ENCODE assay signal across 9 mouse cellular contexts in the genomic region with DNA sequence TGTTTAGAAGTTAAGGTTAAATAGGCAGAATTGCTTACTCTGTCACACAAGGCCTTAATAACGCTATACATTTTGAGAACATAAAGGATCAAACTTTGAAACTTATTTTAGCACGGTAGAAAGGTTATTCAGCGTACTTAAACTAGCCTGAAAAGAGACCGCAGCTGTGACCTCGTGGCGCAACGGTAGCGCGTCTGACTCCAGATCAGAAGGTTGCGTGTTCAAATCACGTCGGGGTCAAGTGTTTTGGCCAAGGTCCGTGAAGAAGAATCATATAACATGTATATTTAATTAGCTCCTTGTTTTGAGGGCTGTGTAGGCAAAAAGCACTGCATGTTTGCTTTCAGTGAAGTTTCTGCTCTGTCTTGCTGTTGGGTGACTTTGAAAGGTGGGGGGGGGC. TPM values are rescaled to one million over a fixed set of nuclear protein-coding genes. Genes with fewer than 3 reads are reported as not detected.
DNase-seq lines count a peak whose midpoint lies in the region; ATAC-seq and TF ChIP-seq lines count a peak whose summit lies in the region.
"Had no signal": no experiment of that assay in that cellular context is flagged by ENCODE, and none has a peak within 500 bp of the region (broad histone marks: within the 10 kb centered on the region; RNA-seq: fewer than 3 reads in every experiment).

No protein-coding gene starts in this region.

- H3K27ac ChIP-seq in kidney, embryonic 16.5 days (ENCODE audit: low read length): no peak overlapping the region
- peak overlapping the region; percentile 31; the same call in 1 of the 2 replicates for H3K27ac ChIP-seq in heart, embryonic 16.5 days (ENCODE audit: low read length)
- H3K27ac ChIP-seq in liver, embryonic 14.5 days: no peak overlapping the region

- H3K4me2 ChIP-seq in kidney, embryonic 16.5 days (replicated peaks; ENCODE audit: low read depth, low read length): peak overlapping the region; percentile 54
- peak overlapping the region; percentile 65 for H3K4me2 ChIP-seq in heart, embryonic 16.5 days (ENCODE audit: low read depth, low read length)
- peak overlapping the region; percentile 75 for H3K4me2 ChIP-seq in liver, embryonic 14.5 days (ENCODE audit: low read depth)

- H3K4me3 ChIP-seq in kidney, embryonic 16.5 days (ENCODE audit: low read length): peak overlapping the region; percentile 37
- peak overlapping the region; percentile 46 for H3K4me3 ChIP-seq in heart, embryonic 16.5 days (ENCODE audit: low read length)
- H3K4me3 ChIP-seq in liver, embryonic 14.5 days (ENCODE audit: insufficient read depth in 1 of 2, low read depth in 2 of 2, low read length in 2 of 2): peak overlapping the region; percentile 53 to 54; a peak in 3 of 4 replicates

- no peaks in the 10 kb centered on the region for H3K27me3 ChIP-seq in kidney, embryonic 16.5 days (ENCODE audit: insufficient read depth, low read length)
- H3K27me3 ChIP-seq in heart, embryonic 16.5 days (ENCODE audit: control insufficient read depth, insufficient read depth, low read length): no peaks in the 10 kb centered on the region
- H3K27me3 ChIP-seq in liver, embryonic 14.5 days (ENCODE audit: control insufficient read depth, insufficient read depth, low read length): no peaks in the 10 kb centered on the region

- H3K9ac ChIP-seq in kidney, embryonic 16.5 days (replicated peaks; ENCODE audit: low read length): no peak overlapping the region
- H3K9ac ChIP-seq in heart, embryonic 16.5 days (ENCODE audit: low read length): peak overlapping the region; percentile 60
- H3K9ac ChIP-seq in liver, embryonic 14.5 days (replicated peaks): peak overlapping the region; percentile 74; the same call in 1 of the 2 replicates

- ATAC-seq in kidney, embryonic 16.5 days (ENCODE audit: low FRiP score, low TSS enrichment): no peak
- no peak for ATAC-seq in heart, embryonic 16.5 days (replicated peaks; ENCODE audit: extremely low read depth, insufficient read depth, low FRiP score)
- peak; percentile 64; the same call in 1 of the 2 replicates for ATAC-seq in liver, embryonic 14.5 days (ENCODE audit: insufficient read depth)

- H3K4me1 ChIP-seq in kidney, embryonic 16.5 days (ENCODE audit: insufficient read depth, low read length): peaks cover 19% of the 10 kb centered on the region
- peaks cover 20% of the 10 kb centered on the region for H3K4me1 ChIP-seq in heart, embryonic 16.5 days (ENCODE audit: control insufficient read depth, insufficient read depth, low read length)
- peaks cover 28 to 37% of the 10 kb centered on the region in 2 experiments for H3K4me1 ChIP-seq in liver, embryonic 14.5 days (replicated peaks; ENCODE audit: control insufficient read depth in 2 of 2, insufficient read depth in 2 of 2, low read length in 1 of 2)

- 5% methylated on average over 13 of the region's 13 CpGs for WGBS in kidney, embryonic 16.5 days
- 13% methylated on average over 13 of the region's 13 CpGs for WGBS in heart, embryonic 16.5 days
- under 1% methylated on average over 13 of the region's 13 CpGs for WGBS in liver, embryonic 14.5 days (ENCODE audit: insufficient replicate concordance)

- no peak for DNase-seq in kidney, adult 8-10 months
- peak; percentile 49 to 74 for DNase-seq in adrenal gland, adult 18-20 months (ENCODE audit: low spot score in 2 of 2)
- DNase-seq in liver, embryonic 14.5 days (ENCODE audit: low read depth in 3 of 3, low spot score in 3 of 3): no peak
- peak; percentile 58 for DNase-seq in retina, postnatal 1 day
- no peak for DNase-seq in layer of hippocampus, postnatal 10 days (ENCODE audit: low spot score in 2 of 2)
- no peak for DNase-seq in right cerebral cortex, postnatal 10 days (ENCODE audit: low spot score in 2 of 2)

- TF ChIP-seq EP300 in liver, embryonic 14.5 days (IDR thresholded peaks at IDR 0.05; ENCODE audit: low read depth): 0 out of 2 replicates have a peak, but pooled peaks have one; percentile 10

- no peaks in the 10 kb centered on the region for H3K9me3 ChIP-seq in kidney, embryonic 16.5 days (ENCODE audit: low read length)
- H3K9me3 ChIP-seq in heart, embryonic 16.5 days (replicated peaks; ENCODE audit: control insufficient read depth, low read length): no peaks in the 10 kb centered on the region
- no peaks in the 10 kb centered on the region for H3K9me3 ChIP-seq in liver, embryonic 14.5 days (ENCODE audit: control insufficient read depth, low read length)

- no peaks in the 10 kb centered on the region for H3K36me3 ChIP-seq in kidney, embryonic 16.5 days (ENCODE audit: insufficient read depth, low read length)
- no peaks in the 10 kb centered on the region for H3K36me3 ChIP-seq in heart, embryonic 16.5 days (ENCODE audit: control insufficient read depth, insufficient read depth)
- no peaks in the 10 kb centered on the region for H3K36me3 ChIP-seq in liver, embryonic 14.5 days (replicated peaks; ENCODE audit: control insufficient read depth, insufficient read depth, low read depth)

- TF ChIP-seq CTCF in liver, embryonic 14.5 days (IDR thresholded peaks at IDR 0.05; ENCODE audit: low read depth): no peak

RNA-seq across cellular contexts. Expression of a gene that starts 17.7 kb away (rescaled TPM):
- 0.50 and 0.54 TPM in 2 replicates for polyA plus RNA-seq in kidney, embryonic 16.5 days (2015; fragmentation: Nextera tagmentation; extraction: Ambion mirVana)
- not detected for total RNA-seq in adrenal gland, adult 18-20 months (2021)
- 0.29 and 0.34 TPM in 2 replicates for polyA plus RNA-seq in heart, embryonic 16.5 days (2015; fragmentation: Nextera tagmentation; extraction: Ambion mirVana)
- 0.01 TPM in 1 of 2 replicates, not detected in the other for polyA plus RNA-seq in liver, embryonic 14.5 days (2012; rRNA removed)
- polyA plus RNA-seq in liver, embryonic 14.5 days (2014; fragmentation: Nextera tagmentation; extraction: Ambion mirVana): not detected in 2 replicates
- total RNA-seq in layer of hippocampus, postnatal 10 days (2021): under 1 TPM; 0.53 to 0.58 TPM
- total RNA-seq: common myeloid progenitor, adult 5-6 weeks had no signal

RNA-seq across cellular contexts. Expression of a gene that starts 24.5 kb away (rescaled TPM):
- polyA plus RNA-seq in kidney, embryonic 16.5 days (2015; fragmentation: Nextera tagmentation; extraction: Ambion mirVana): 4.5 and 5.6 TPM in 2 replicates
- total RNA-seq in adrenal gland, adult 18-20 months (2021): 100 to 1,000 TPM; 400 to 445 TPM
- 7.7 and 8.6 TPM in 2 replicates for polyA plus RNA-seq in heart, embryonic 16.5 days (2015; fragmentation: Nextera tagmentation; extraction: Ambion mirVana)
- 8.6 and 24.1 TPM in 2 replicates for polyA plus RNA-seq in liver, embryonic 14.5 days (2012; rRNA removed)
- polyA plus RNA-seq in liver, embryonic 14.5 days (2014; fragmentation: Nextera tagmentation; extraction: Ambion mirVana): 5.3 and 6.1 TPM in 2 replicates
- 100 to 1,000 TPM; 280 to 315 TPM for total RNA-seq in layer of hippocampus, postnatal 10 days (2021)

RNA-seq across cellular contexts. Expression of a gene that starts 27.4 kb away (rescaled TPM):
- polyA plus RNA-seq in kidney, embryonic 16.5 days (2015; fragmentation: Nextera tagmentation; extraction: Ambion mirVana): 4.3 TPM in 2 replicates
- total RNA-seq in adrenal gland, adult 18-20 months (2021): 10 to 100 TPM in 1 of 2 experiments, 1 to 10 TPM in 1; 8.5 to 12.6 TPM
- 3.8 and 9.2 TPM in 2 replicates for polyA plus RNA-seq in heart, embryonic 16.5 days (2015; fragmentation: Nextera tagmentation; extraction: Ambion mirVana)
- 375 and 609 TPM in 2 replicates for polyA plus RNA-seq in liver, embryonic 14.5 days (2012; rRNA removed)
- 14.2 and 17.4 TPM in 2 replicates for polyA plus RNA-seq in liver, embryonic 14.5 days (2014; fragmentation: Nextera tagmentation; extraction: Ambion mirVana)
- total RNA-seq in layer of hippocampus, postnatal 10 days (2021): 10 to 100 TPM; 45.7 to 51.3 TPM

RNA-seq across cellular contexts. Expression of a gene that starts 28.9 kb away (rescaled TPM):
- 4.6 and 6.0 TPM in 2 replicates for polyA plus RNA-seq in kidney, embryonic 16.5 days (2015; fragmentation: Nextera tagmentation; extraction: Ambion mirVana)
- 1 to 10 TPM; 3.8 to 4.7 TPM for total RNA-seq in adrenal gland, adult 18-20 months (2021)
- polyA plus RNA-seq in heart, embryonic 16.5 days (2015; fragmentation: Nextera tagmentation; extraction: Ambion mirVana): 2.0 and 2.2 TPM in 2 replicates
- 48.1 and 52.5 TPM in 2 replicates for polyA plus RNA-seq in liver, embryonic 14.5 days (2012; rRNA removed)
- 8.6 and 9.6 TPM in 2 replicates for polyA plus RNA-seq in liver, embryonic 14.5 days (2014; fragmentation: Nextera tagmentation; extraction: Ambion mirVana)
- 10 to 100 TPM; 19.1 to 19.9 TPM for total RNA-seq in layer of hippocampus, postnatal 10 days (2021)

RNA-seq across cellular contexts. Expression of a gene that starts 36.8 kb away (rescaled TPM):
- 0.64 and 0.92 TPM in 2 replicates for polyA plus RNA-seq in kidney, embryonic 16.5 days (2015; fragmentation: Nextera tagmentation; extraction: Ambion mirVana)
- 1 to 10 TPM; 1.8 to 2.2 TPM for total RNA-seq in adrenal gland, adult 18-20 months (2021)
- polyA plus RNA-seq in heart, embryonic 16.5 days (2015; fragmentation: Nextera tagmentation; extraction: Ambion mirVana): 0.38 and 0.52 TPM in 2 replicates
- 6.7 and 8.7 TPM in 2 replicates for polyA plus RNA-seq in liver, embryonic 14.5 days (2012; rRNA removed)
- polyA plus RNA-seq in liver, embryonic 14.5 days (2014; fragmentation: Nextera tagmentation; extraction: Ambion mirVana): 1.2 and 1.4 TPM in 2 replicates
- 1 to 10 TPM; 5.1 TPM for total RNA-seq in layer of hippocampus, postnatal 10 days (2021)

Comparison
In these comparisons a context has a peak if more than half of its experiments do, and no peak if none do; other contexts are left out.
1. DNase-seq: peak in adrenal gland, adult 18-20 months (2 of 2) and retina, postnatal 1 day (single experiment); none in kidney, adult 8-10 months (0 of 2), liver, embryonic 14.5 days (0 of 3), layer of hippocampus, postnatal 10 days (0 of 2) and right cerebral cortex, postnatal 10 days (0 of 2).
2. Peak in every context shown above with its lines, with median percentiles within 50 percentile points of each other: H3K4me2 ChIP-seq and H3K4me3 ChIP-seq.